Mouse (Mus musculus) cerebellum, adult 2 months (tissue): ENCODE measurements around the gene AI837181.

Experiments used
- CTCF ChIP-seq: fragments of 200-500 bp; IDR thresholded peaks from 2 replicates; pipeline ENCODE4 v1.5.1; 2011; ENCODE audit warnings: low read depth, mild to moderate bottlenecking, control low read depth, low read length, moderate library complexity, borderline replicate concordance; ENCODE audit not compliant: insufficient read depth
- POLR2A ChIP-seq: fragments of 200-500 bp; IDR thresholded peaks from 2 replicates; pipeline ENCODE4 v1.6.1; 2011; ENCODE audit warnings: low read length, control low read depth, borderline replicate concordance; ENCODE audit not compliant: insufficient read depth

GRCm38 (mm10) chr19:5456241-5456921, 31.4 kb downstream of the AI837181 start:
- no peak for TF ChIP-seq CTCF
- no peak for TF ChIP-seq POLR2A
